Comparison of ENCODE assay signal across 8 mouse cellular contexts in genomic region chr3:153973171-153973948, GRCm38 (mm10). TPM values are rescaled to one million over a fixed set of nuclear protein-coding genes. Genes with fewer than 3 reads are reported as not detected.
DNase-seq lines count a peak whose midpoint lies in the region; ATAC-seq lines count a peak whose summit lies in the region.

Gene Slc44a5 (plus strand): TSS chr3:153973436.

- peak within 1 kb of the TSS; percentile 45 for H3K4me3 ChIP-seq in liver, embryonic 11.5 days (ENCODE audit: low read depth, low read length)
- H3K4me3 ChIP-seq in heart, embryonic 13.5 days, result peak within 1 kb of the TSS; percentile 63

- no peak within 1 kb of the TSS for H3K27ac ChIP-seq in liver, embryonic 11.5 days (ENCODE audit: low read depth, low read length)
- H3K27ac ChIP-seq in heart, embryonic 13.5 days (replicated peaks), result no peak within 1 kb of the TSS

- H3K4me2 ChIP-seq in liver, embryonic 11.5 days, result peak within 1 kb of the TSS; percentile 70
- H3K4me2 ChIP-seq in heart, embryonic 13.5 days, result peak within 1 kb of the TSS; percentile 85

- no peak for DNase-seq in liver, embryonic 11.5 days (ENCODE audit: low spot score)
- no peak for DNase-seq in liver
- peak; percentile 68 to 73 for DNase-seq in cerebellum, postnatal 14 days
- DNase-seq in left cerebral cortex, postnatal 14 days (ENCODE audit: low spot score in 2 of 2), result peak; percentile 59 to 60
- DNase-seq in neural tube, embryonic 10.5 days (ENCODE audit: extremely low spot score, low spot score), result peak; percentile 61
- DNase-seq in ovary, postnatal 10 days (ENCODE audit: low spot score), result no peak
- no peak for DNase-seq in adrenal gland, adult 18-20 months (ENCODE audit: low spot score in 2 of 2)

- no peak for ATAC-seq in liver, embryonic 11.5 days (replicated peaks; ENCODE audit: low FRiP score)
- ATAC-seq in heart, embryonic 13.5 days (ENCODE audit: extremely low read depth, insufficient number of reproducible peaks, low FRiP score, low TSS enrichment), result no peak

- H3K36me3 ChIP-seq in liver, embryonic 11.5 days (ENCODE audit: control insufficient read depth, insufficient read depth, low read length), result no peaks in the 10 kb centered on the region
- H3K36me3 ChIP-seq in heart, embryonic 13.5 days, result no peaks in the 10 kb centered on the region

- WGBS in liver, embryonic 11.5 days, result 1% methylated on average over 66 of the region's 66 CpGs
- WGBS in heart, embryonic 13.5 days, result under 1% methylated on average over 65 of the region's 66 CpGs

- intact Hi-C loops in left cerebral cortex, postnatal 14 days (cut with DNase I), result no loop called here

- H3K27me3 ChIP-seq in liver, embryonic 11.5 days (replicated peaks; ENCODE audit: control insufficient read depth, insufficient read depth, low read length), result peaks cover 45% of the 10 kb centered on the region
- peaks cover 62% of the 10 kb centered on the region for H3K27me3 ChIP-seq in heart, embryonic 13.5 days (replicated peaks)

- H3K4me1 ChIP-seq in liver, embryonic 11.5 days (replicated peaks; ENCODE audit: control insufficient read depth, insufficient read depth, low read length), result 0 out of 2 replicates have a peak, but pooled peaks cover 3% of the 10 kb centered on the region
- peaks cover 15% of the 10 kb centered on the region for H3K4me1 ChIP-seq in heart, embryonic 13.5 days

- 0 out of 2 replicates have a peak within 1 kb of the TSS, but pooled peaks have one; percentile 20 for H3K9ac ChIP-seq in liver, embryonic 11.5 days (ENCODE audit: low read depth, low read length)
- peak within 1 kb of the TSS; percentile 86 for H3K9ac ChIP-seq in heart, embryonic 13.5 days

- H3K9me3 ChIP-seq in liver, embryonic 11.5 days (ENCODE audit: control insufficient read depth, low read length), result no peaks in the 10 kb centered on the region
- no peaks in the 10 kb centered on the region for H3K9me3 ChIP-seq in heart, embryonic 13.5 days

RNA-seq across cellular contexts. Expression of gene Slc44a5, which starts in this region (rescaled TPM):
- polyA plus RNA-seq in liver, embryonic 11.5 days (2014; fragmentation: Nextera tagmentation; extraction: Ambion mirVana), result 0.93 and 1.1 TPM in 2 replicates
- 0.76 and 0.78 TPM in 2 replicates for polyA plus RNA-seq in heart, embryonic 13.5 days (2015; fragmentation: Nextera tagmentation; extraction: Ambion mirVana)
- 10 to 100 TPM; 12.5 to 13.9 TPM for total RNA-seq in left cerebral cortex, postnatal 14 days (2021)
- under 1 TPM in 1 of 2 experiments, not detected in 1; 0.16 TPM for total RNA-seq in adrenal gland, adult 18-20 months (2021)

Comparison
In these comparisons a context has a peak if more than half of its experiments do, and no peak if none do; other contexts are left out.
1. RNA of gene Slc44a5 (total RNA-seq): 12.5 to 13.9 TPM in left cerebral cortex, postnatal 14 days; 0.16 TPM in adrenal gland, adult 18-20 months; every median in the first group is over 10 times any median in the second.
2. DNase-seq: peak in cerebellum, postnatal 14 days (2 of 2), left cerebral cortex, postnatal 14 days (2 of 2) and neural tube, embryonic 10.5 days (single experiment); none in liver, embryonic 11.5 days (single experiment), liver (single experiment), ovary, postnatal 10 days (single experiment) and adrenal gland, adult 18-20 months (0 of 2).